Mouse (Mus musculus) liver, embryonic 12.5 days (tissue): ENCODE results near the gene Fhl3. TPM values are rescaled to one million over a fixed set of nuclear protein-coding genes. Genes with fewer than 3 reads are reported as not detected.

Experiments used
- ATAC-seq: fragments of 200-750 bp; cut with Nextera tagmentation; 2 replicates; pipeline ENCODE4 v1.8.0; 2017; ENCODE audit warnings: moderate number of reproducible peaks, mild to moderate bottlenecking, moderate library complexity
- H3K27ac ChIP-seq: fragments of 300-500 bp; sonication (generic); 2 replicates; pipeline ENCODE4 v1.5.1; 2016; ENCODE audit warnings: mild to moderate bottlenecking
- H3K27me3 ChIP-seq: fragments of 300-500 bp; sonication (generic); replicated peaks from 2 replicates; pipeline ENCODE4 v1.6.1; 2016; ENCODE audit warnings: mild to moderate bottlenecking, moderate library complexity
- H3K36me3 ChIP-seq: fragments of 300-500 bp; sonication (generic); 2 replicates; pipeline ENCODE4 v1.6.1; 2016; ENCODE audit warnings: mild to moderate bottlenecking, moderate library complexity
- H3K4me1 ChIP-seq: fragments of 300-500 bp; sonication (generic); 2 replicates; pipeline ENCODE4 v1.6.1; 2016
- H3K4me2 ChIP-seq: fragments of 300-500 bp; sonication (generic); 2 replicates; pipeline ENCODE4 v1.6.1; 2016; ENCODE audit warnings: mild to moderate bottlenecking, moderate library complexity
- H3K4me3 ChIP-seq: fragments of 300-500 bp; sonication (generic); 2 replicates; pipeline ENCODE4 v1.5.1; 2016; ENCODE audit warnings: mild to moderate bottlenecking, moderate library complexity
- H3K9ac ChIP-seq: fragments of 300-500 bp; sonication (generic); 2 replicates; pipeline ENCODE4 v1.6.1; 2016; ENCODE audit warnings: mild to moderate bottlenecking, moderate library complexity
- H3K9me3 ChIP-seq: fragments of 300-500 bp; sonication (generic); replicated peaks from 2 replicates; pipeline ENCODE4 v1.6.1; 2016; ENCODE audit warnings: mild to moderate bottlenecking, moderate library complexity
- WGBS: fragments of 180-500 bp; shearing (Covaris S2); methylation state at CpG from one replicate; pipeline ENCODE4 v1.1.7; 2016; ENCODE audit not compliant: insufficient replicate concordance; 5-methylcytosine and 5-hydroxymethylcytosine counted together
- polyA plus RNA-seq: library from polyadenylated mRNA; unstranded; fragments of >200 nt; fragmentation: Nextera tagmentation; extraction: Ambion mirVana; gene quantifications from 2 replicates; pipeline ENCODE4 v1.2.1, GENCODE M21; 2016

Gene Fhl3
- polyA plus RNA-seq, 1 experiment from 2014 or later = 3.5 TPM

- H3K4me1 ChIP-seq = no peaks in the 10 kb centered on the region; the same call in 1 of the 2 replicates
- no peak overlapping the region for H3K4me2 ChIP-seq
- no peak for ATAC-seq
- no peak overlapping the region for H3K9ac ChIP-seq
- H3K4me3 ChIP-seq = no peak overlapping the region
- H3K27me3 ChIP-seq = peaks cover 98% of the 10 kb centered on the region
- WGBS = 35% methylated on average over 14 of the region's 14 CpGs
- no peaks in the 10 kb centered on the region for H3K36me3 ChIP-seq
- H3K9me3 ChIP-seq = no peaks in the 10 kb centered on the region
- no peak overlapping the region for H3K27ac ChIP-seq
These were observed 32.9 kb upstream of the Fhl3 start for GRCm38 (mm10) chr4:124667476-124668033.

DNA sequence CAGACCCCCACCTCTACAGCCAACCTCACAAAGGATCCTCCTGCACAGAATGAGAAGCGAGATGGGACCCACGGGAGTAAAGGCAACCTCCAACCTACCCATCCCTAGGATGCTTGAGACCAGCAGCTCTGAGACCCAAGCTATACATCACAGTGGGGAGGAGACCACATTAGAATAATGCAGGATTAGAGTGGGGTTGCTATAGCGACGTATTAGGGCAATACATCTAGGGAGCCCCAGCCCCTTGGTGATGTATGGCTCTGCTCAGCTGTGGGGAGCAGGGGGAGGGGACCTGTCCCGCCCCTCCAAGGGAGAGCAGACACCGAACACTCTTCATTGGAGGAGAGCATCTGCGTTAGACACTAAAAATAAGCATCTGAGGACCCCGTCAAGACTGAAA is 32.4 kb upstream of the Fhl3 start:
- H3K4me1 ChIP-seq = no peaks in the 10 kb centered on the region; the same call in 1 of the 2 replicates
- H3K9ac ChIP-seq = no peak overlapping the region
- H3K9me3 ChIP-seq = no peaks in the 10 kb centered on the region
- H3K36me3 ChIP-seq = no peaks in the 10 kb centered on the region
- WGBS = 18% methylated on average over 8 of the region's 8 CpGs
- no peak overlapping the region for H3K27ac ChIP-seq
- no peak overlapping the region for H3K4me3 ChIP-seq
- peak; percentile 11; the same call in 1 of the 2 replicates for ATAC-seq
- no peak overlapping the region for H3K4me2 ChIP-seq
- H3K27me3 ChIP-seq = peaks cover 98% of the 10 kb centered on the region

DNA sequence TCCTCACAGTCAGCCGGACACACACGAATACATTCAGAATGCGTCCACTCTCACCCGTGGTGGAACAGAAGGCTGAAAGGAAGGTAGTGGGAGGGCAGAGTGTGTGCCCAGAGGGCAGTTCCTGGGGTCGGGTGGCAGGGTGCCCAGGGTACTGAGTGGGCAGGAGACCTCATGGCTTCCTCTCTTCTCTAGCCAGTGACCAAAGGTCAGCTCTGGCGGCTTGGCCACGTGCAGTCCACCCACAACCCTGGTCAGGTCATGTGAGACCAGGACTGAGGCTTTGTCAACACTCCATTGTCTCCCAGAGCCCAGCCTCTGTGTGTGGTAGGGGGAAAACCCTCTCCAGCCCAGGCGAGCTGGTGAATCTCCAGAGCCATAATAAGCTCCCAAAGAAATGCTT is 30.3 kb upstream of the Fhl3 start:
- no peaks in the 10 kb centered on the region for H3K36me3 ChIP-seq
- 56% methylated on average over 8 of the region's 8 CpGs for WGBS
- no peak overlapping the region for H3K9ac ChIP-seq
- H3K4me1 ChIP-seq = no peaks in the 10 kb centered on the region; the same call in 1 of the 2 replicates
- no peak overlapping the region for H3K4me3 ChIP-seq
- H3K27ac ChIP-seq = no peak overlapping the region
- peaks cover 94% of the 10 kb centered on the region for H3K27me3 ChIP-seq
- H3K4me2 ChIP-seq = no peak overlapping the region
- no peak for ATAC-seq
- H3K9me3 ChIP-seq = no peaks in the 10 kb centered on the region

GRCm38 (mm10) chr4:124671583-124671982 is 28.9 kb upstream of the Fhl3 start:
- H3K4me1 ChIP-seq = no peaks in the 10 kb centered on the region; the same call in 1 of the 2 replicates
- no peak overlapping the region for H3K9ac ChIP-seq
- H3K27ac ChIP-seq = no peak overlapping the region
- H3K36me3 ChIP-seq = peaks cover 6% of the 10 kb centered on the region; the same call in 1 of the 2 replicates
- no peak overlapping the region for H3K4me2 ChIP-seq
- WGBS = 17% methylated on average over 7 of the region's 7 CpGs
- no peaks in the 10 kb centered on the region for H3K9me3 ChIP-seq
- peaks cover 80% of the 10 kb centered on the region for H3K27me3 ChIP-seq
- H3K4me3 ChIP-seq = no peak overlapping the region
- no peak for ATAC-seq

DNA sequence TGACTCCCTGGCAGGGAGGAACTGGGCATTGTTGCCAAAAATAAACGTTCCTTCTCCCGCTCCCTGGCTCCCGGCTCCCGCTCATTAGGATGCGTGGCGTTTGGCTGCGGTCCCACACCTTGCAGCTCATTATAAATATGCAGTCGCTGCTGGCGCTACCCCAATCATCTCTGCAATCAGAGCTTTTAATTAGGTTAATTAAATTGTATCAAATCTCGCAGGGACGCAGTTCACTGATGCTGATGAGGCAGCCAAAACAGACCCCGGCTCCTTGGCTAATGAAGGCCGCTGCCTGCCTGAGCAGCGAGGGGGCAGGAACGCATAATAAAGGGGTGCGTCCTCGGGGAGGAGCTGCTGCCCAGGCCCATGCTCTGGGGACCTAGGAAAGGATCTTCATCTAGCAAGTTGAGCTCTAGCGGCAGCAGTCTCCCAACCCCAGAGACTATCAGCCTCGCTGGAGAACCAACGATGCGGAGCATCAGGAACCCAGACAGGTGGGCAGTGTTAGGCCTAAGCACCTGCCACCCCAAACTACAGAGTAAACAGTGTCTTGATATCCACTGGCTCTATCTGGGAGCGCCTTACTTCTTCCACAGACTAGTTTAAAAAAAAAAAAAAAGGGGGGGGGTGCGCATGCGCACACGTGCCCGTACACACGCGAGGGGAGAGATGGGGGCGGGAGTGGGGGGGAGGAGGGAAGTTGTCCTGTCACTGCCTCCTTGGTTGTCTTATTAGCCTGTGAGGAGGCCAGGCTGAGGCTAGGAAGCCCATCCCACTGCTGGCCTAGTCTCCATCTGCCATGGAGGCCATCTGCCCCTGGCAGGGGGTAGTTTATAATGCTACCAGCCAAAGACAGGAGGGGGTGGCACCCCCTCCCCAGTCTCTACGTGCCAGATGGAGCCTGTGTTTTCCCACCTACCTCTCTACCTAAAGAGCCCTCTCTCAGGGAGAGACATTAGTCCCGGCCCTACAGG is 27.9 kb upstream of the Fhl3 start:
- no peaks in the 10 kb centered on the region for H3K9me3 ChIP-seq
- H3K9ac ChIP-seq = no peak overlapping the region

GRCm38 (mm10) chr4:124674334-124675032 is 26.0 kb upstream of the Fhl3 start:
- Histone ChIP-seq H3K4me2 (no peak overlapping the region), H3K4me1 (no peaks in the 10 kb centered on the region; the same call in 1 of the 2 replicates), H3K27ac (no peak overlapping the region), H3K9me3 (no peaks in the 10 kb centered on the region), H3K36me3 (peaks cover 34% of the 10 kb centered on the region), H3K4me3 (no peak overlapping the region), H3K27me3 (peaks cover 51% of the 10 kb centered on the region), H3K9ac (no peak overlapping the region)
- WGBS = 74% methylated on average over 17 of the region's 17 CpGs
- ATAC-seq = peak; percentile 22; the same call in 1 of the 2 replicates

More for the DNA sequence above, 27.9 kb upstream of the Fhl3 start:
- no peak for ATAC-seq
- 9% methylated on average over 25 of the region's 31 CpGs for WGBS
- Histone ChIP-seq H3K4me3 (0 out of 2 replicates have a peak overlapping the region, but pooled peaks have one; percentile 6), H3K36me3 (peaks cover 15% of the 10 kb centered on the region; the same call in 1 of the 2 replicates), H3K27ac (no peak overlapping the region), H3K4me2 (peak overlapping the region; percentile 29), H3K27me3 (peaks cover 70% of the 10 kb centered on the region), H3K4me1 (no peaks in the 10 kb centered on the region; the same call in 1 of the 2 replicates)

- H3K27ac ChIP-seq = no peak overlapping the region
- no peak overlapping the region for H3K4me3 ChIP-seq
- peaks cover 39% of the 10 kb centered on the region for H3K36me3 ChIP-seq
- H3K9ac ChIP-seq = no peak overlapping the region
- no peak overlapping the region for H3K4me2 ChIP-seq
- H3K9me3 ChIP-seq = no peaks in the 10 kb centered on the region
- H3K27me3 ChIP-seq = peaks cover 48% of the 10 kb centered on the region
- 4% methylated on average over 4 of the region's 4 CpGs for WGBS
- no peak for ATAC-seq
- H3K4me1 ChIP-seq = no peaks in the 10 kb centered on the region; the same call in 1 of the 2 replicates
These were observed 25.5 kb upstream of the Fhl3 start for GRCm38 (mm10) chr4:124675037-124675436.

DNA sequence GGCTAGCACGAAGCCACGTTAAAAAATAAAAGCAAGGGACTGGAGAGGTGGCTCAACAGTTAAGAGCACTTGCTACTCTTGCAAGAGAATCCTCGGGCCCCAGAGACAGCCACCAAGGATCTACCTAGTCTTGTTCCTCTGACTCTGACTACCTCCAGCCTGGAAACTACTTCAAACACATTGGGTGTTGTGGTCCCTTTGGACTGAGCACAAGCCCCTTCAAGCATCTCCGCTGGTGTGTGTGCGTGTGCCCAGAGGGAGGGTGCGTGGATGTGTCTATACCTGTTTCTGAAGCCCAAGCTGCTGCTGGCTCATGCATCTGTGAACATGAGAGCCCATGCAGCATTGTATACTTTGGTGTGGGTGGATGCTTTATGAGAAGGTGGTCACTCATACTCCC is 24.5 kb upstream of the Fhl3 start:
- H3K36me3 ChIP-seq = peaks cover 48% of the 10 kb centered on the region
- ATAC-seq = no peak
- H3K4me3 ChIP-seq = no peak overlapping the region
- no peaks in the 10 kb centered on the region for H3K9me3 ChIP-seq
- no peaks in the 10 kb centered on the region; the same call in 1 of the 2 replicates for H3K4me1 ChIP-seq
- no peak overlapping the region for H3K9ac ChIP-seq
- 76% methylated on average over 6 of the region's 6 CpGs for WGBS
- H3K27me3 ChIP-seq = peaks cover 39% of the 10 kb centered on the region
- H3K27ac ChIP-seq = no peak overlapping the region
- H3K4me2 ChIP-seq = no peak overlapping the region

GRCm38 (mm10) chr4:124682270-124682669 is 18.2 kb upstream of the Fhl3 start:
- peaks cover 91% of the 10 kb centered on the region for H3K36me3 ChIP-seq

GRCm38 (mm10) chr4:124683474-124683873 is 17.0 kb upstream of the Fhl3 start:
- H3K36me3 ChIP-seq = peaks cover 90% of the 10 kb centered on the region
- WGBS = 83% methylated on average over 4 of the region's 4 CpGs
- peaks cover 11% of the 10 kb centered on the region; the same call in 1 of the 2 replicates for H3K4me1 ChIP-seq
- H3K9ac ChIP-seq = no peak overlapping the region
- no peak overlapping the region for H3K4me3 ChIP-seq
- H3K9me3 ChIP-seq = no peaks in the 10 kb centered on the region
- no peak for ATAC-seq
- no peaks in the 10 kb centered on the region for H3K27me3 ChIP-seq
- no peak overlapping the region for H3K27ac ChIP-seq
- H3K4me2 ChIP-seq = no peak overlapping the region

More at GRCm38 (mm10) chr4:124682270-124682669, 18.2 kb upstream of the Fhl3 start:
- H3K9ac ChIP-seq = no peak overlapping the region
- no peaks in the 10 kb centered on the region for H3K9me3 ChIP-seq
- no peak overlapping the region for H3K4me2 ChIP-seq
- 67% methylated on average over 7 of the region's 7 CpGs for WGBS
- peaks cover 11% of the 10 kb centered on the region; the same call in 1 of the 2 replicates for H3K4me1 ChIP-seq
- no peak overlapping the region for H3K27ac ChIP-seq
- H3K4me3 ChIP-seq = no peak overlapping the region
- no peak for ATAC-seq
- H3K27me3 ChIP-seq = no peaks in the 10 kb centered on the region

DNA sequence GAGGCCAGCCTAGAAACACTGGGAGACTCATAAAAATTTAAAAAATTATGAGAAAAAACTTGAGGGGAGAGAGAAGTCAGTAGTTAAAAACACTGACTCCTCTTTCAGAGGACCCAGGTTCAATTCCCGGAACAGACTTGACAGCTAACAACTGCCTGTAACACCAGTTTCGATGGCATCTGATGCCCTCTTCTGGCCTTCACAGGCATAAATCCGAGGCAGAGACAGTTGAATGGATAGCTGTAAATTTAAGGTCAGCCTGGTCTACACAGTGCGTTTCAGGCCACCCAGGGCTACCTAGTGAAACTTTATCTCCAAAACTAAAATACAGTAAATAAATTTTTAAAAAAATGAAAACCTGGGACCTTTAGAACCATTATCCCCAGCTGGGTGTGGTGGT is 15.5 kb upstream of the Fhl3 start:
- H3K4me2 ChIP-seq = no peak overlapping the region
- no peak overlapping the region for H3K4me3 ChIP-seq
- ATAC-seq = no peak
- 73% methylated on average over 4 of the region's 4 CpGs for WGBS
- peaks cover 88% of the 10 kb centered on the region for H3K36me3 ChIP-seq
- H3K4me1 ChIP-seq = peaks cover 12% of the 10 kb centered on the region; the same call in 1 of the 2 replicates
- H3K27ac ChIP-seq = no peak overlapping the region
- no peak overlapping the region for H3K9ac ChIP-seq
- H3K9me3 ChIP-seq = no peaks in the 10 kb centered on the region
- no peaks in the 10 kb centered on the region for H3K27me3 ChIP-seq
